Mouse (Mus musculus) kidney, adult 2 months (tissue): ENCODE measurements at regions not wholly inside any gene's neighbourhood (a gene's known extent, or its start where the extent isn't known, plus 50 kb on each side); places are given as distances from the start of the nearest gene placed in this dataset.

ENCODE experiments used
- CTCF ChIP-seq: fragments of 200-500 bp; conservative IDR thresholded peaks from 2 replicates; pipeline ENCODE4 v1.5.1; 2011; ENCODE audit warnings: low read depth, mild to moderate bottlenecking, control low read depth, low read length, moderate library complexity, mixed read lengths; ENCODE audit not compliant: insufficient read depth, insufficient read length
- POLR2A ChIP-seq: fragments of 200-500 bp; IDR thresholded peaks from one replicate; pipeline ENCODE4 v1.6.1; 2011; ENCODE audit warnings: low read depth, low read length, control low read depth

GRCm38 (mm10) chr13:37525097-37525726, 180.2 kb downstream of the Ly86 start:
- TF ChIP-seq CTCF (no peak), POLR2A (no peak)
